ENCODE assay signal across 9 mouse cellular contexts in the genomic region with DNA sequence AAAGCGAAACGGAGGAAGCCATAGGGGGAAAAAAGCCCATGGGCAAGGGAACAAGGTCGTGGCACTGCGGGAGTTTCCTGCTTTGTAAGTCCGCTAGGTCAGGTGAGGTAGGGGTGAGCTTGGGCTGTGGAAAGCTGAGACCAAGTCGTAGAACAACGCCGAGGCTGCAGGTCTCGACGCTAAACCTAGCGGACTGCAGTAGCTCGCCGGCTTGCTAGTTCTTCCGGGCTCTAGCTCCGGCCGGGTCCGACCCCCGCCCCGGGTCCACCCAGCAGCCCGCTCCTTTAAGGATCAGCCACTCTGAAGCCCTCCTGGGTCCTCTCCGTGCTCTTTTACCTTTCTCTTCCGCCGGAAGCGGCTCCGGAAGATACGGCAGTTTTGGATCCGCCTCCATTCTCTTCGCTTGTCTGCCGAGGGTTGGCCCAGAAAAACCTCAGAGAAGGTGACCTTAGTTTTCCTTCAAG. TPM values are rescaled to one million over a fixed set of nuclear protein-coding genes. Genes with fewer than 3 reads are reported as not detected.
DNase-seq lines count a peak whose midpoint lies in the region; ATAC-seq and TF ChIP-seq lines count a peak whose summit lies in the region.
"Had no signal": no experiment of that assay in that cellular context is flagged by ENCODE, and none has a peak within 500 bp of the region (broad histone marks: within the 10 kb centered on the region; RNA-seq: fewer than 3 reads in every experiment).

No protein-coding gene starts in this region.

- no peak for TF ChIP-seq CTCF in liver, adult 2 months (IDR thresholded peaks at IDR 0.05; ENCODE audit: low read depth, low read length)
- TF ChIP-seq CTCF in midbrain, postnatal 0 days (IDR thresholded peaks at IDR 0.05) = no peak

- H3K9ac ChIP-seq in embryonic facial prominence, embryonic 14.5 days (ENCODE audit: low read depth, low read length) = peak overlapping the region; percentile 72
- H3K9ac ChIP-seq in liver, adult 2 months (ENCODE audit: low read depth, low read length) = peak overlapping the region; percentile 78
- H3K9ac ChIP-seq in midbrain, postnatal 0 days (replicated peaks; ENCODE audit: low read length, poor library complexity, severe bottlenecking) = peak overlapping the region; percentile 65

- ATAC-seq in embryonic facial prominence, embryonic 14.5 days (ENCODE audit: low read depth) = peak; percentile 51
- peak; percentile 66 for ATAC-seq in midbrain, postnatal 0 days (ENCODE audit: low FRiP score)

- peaks cover 19% of the 10 kb centered on the region for H3K27me3 ChIP-seq in embryonic facial prominence, embryonic 14.5 days (replicated peaks; ENCODE audit: control insufficient read depth, insufficient read depth, low read length)
- H3K27me3 ChIP-seq in heart, embryonic 10.5 days (ENCODE audit: insufficient read depth, poor library complexity, severe bottlenecking) = peaks cover 17% of the 10 kb centered on the region
- H3K27me3 ChIP-seq in liver, adult 2 months (ENCODE audit: control insufficient read depth, insufficient read depth, low read length) = no peaks in the 10 kb centered on the region
- peaks cover 4% of the 10 kb centered on the region; the same call in 1 of the 2 replicates for H3K27me3 ChIP-seq in midbrain, postnatal 0 days (ENCODE audit: insufficient read depth, low read length)

- H3K9me3 ChIP-seq in embryonic facial prominence, embryonic 14.5 days (ENCODE audit: control insufficient read depth, low read length) = no peaks in the 10 kb centered on the region
- H3K9me3 ChIP-seq in heart, embryonic 10.5 days = no peaks in the 10 kb centered on the region
- H3K9me3 ChIP-seq in midbrain, postnatal 0 days (ENCODE audit: low read length) = no peaks in the 10 kb centered on the region
- H3K9me3 ChIP-seq: G1E had no signal

- no peaks in the 10 kb centered on the region for H3K79me2 ChIP-seq in liver, adult 2 months (ENCODE audit: control insufficient read depth, insufficient read depth, low read length)

- under 1% methylated on average over 15 of the region's 29 CpGs for WGBS in embryonic facial prominence, embryonic 14.5 days
- 2% methylated on average over 29 of the region's 29 CpGs for WGBS in heart, embryonic 10.5 days
- WGBS in liver, adult 2 months = under 1% methylated on average over 29 of the region's 29 CpGs
- WGBS in midbrain, postnatal 0 days = under 1% methylated on average over 29 of the region's 29 CpGs

- TF ChIP-seq POLR2A in liver, adult 2 months (IDR thresholded peaks at IDR 0.05; ENCODE audit: extremely low read depth, insufficient read depth, low read length) = peak; percentile 50; the same call in 1 of the 2 replicates

- H3K4me1 ChIP-seq in embryonic facial prominence, embryonic 14.5 days (ENCODE audit: control insufficient read depth, insufficient read depth, low read length) = peaks cover 9% of the 10 kb centered on the region
- peaks cover 23% of the 10 kb centered on the region for H3K4me1 ChIP-seq in heart, embryonic 10.5 days
- peaks cover 7% of the 10 kb centered on the region for H3K4me1 ChIP-seq in liver, adult 2 months (ENCODE audit: control insufficient read depth, insufficient read depth, low read length)
- H3K4me1 ChIP-seq in midbrain, postnatal 0 days (ENCODE audit: insufficient read depth, low read length) = no peaks in the 10 kb centered on the region; the same call in 1 of the 2 replicates

- peak; percentile 46 to 63 for DNase-seq in spleen, adult 18-20 months
- DNase-seq in spleen, adult 12 weeks (ENCODE audit: low spot score) = no peak
- peak; percentile 81 for DNase-seq in embryonic facial prominence, embryonic 14.5 days (ENCODE audit: low spot score)
- peak; percentile 91 for DNase-seq in heart, embryonic 10.5 days (ENCODE audit: low spot score)
- peak; percentile 89 for DNase-seq in kidney, adult 9 months
- peak; percentile 78 for DNase-seq in liver, adult 2 months (ENCODE audit: extremely low read depth, low read depth, low spot score)
- DNase-seq in midbrain, postnatal 0 days (ENCODE audit: low spot score) = peak; percentile 83
- peak; percentile 59 to 81 for DNase-seq in spleen, postnatal 4 days (ENCODE audit: low spot score in 2 of 2)

- peak overlapping the region; percentile 80 for H3K4me2 ChIP-seq in embryonic facial prominence, embryonic 14.5 days (ENCODE audit: low read depth, low read length)
- H3K4me2 ChIP-seq in midbrain, postnatal 0 days (ENCODE audit: low read depth, low read length, poor library complexity, severe bottlenecking) = peak overlapping the region; percentile 63

- H3K27ac ChIP-seq in embryonic facial prominence, embryonic 14.5 days (replicated peaks; ENCODE audit: low read depth, low read length) = peak overlapping the region; percentile 83
- peak overlapping the region; percentile 94 for H3K27ac ChIP-seq in heart, embryonic 10.5 days
- peak overlapping the region; percentile 93 for H3K27ac ChIP-seq in liver, adult 2 months (replicated peaks; ENCODE audit: insufficient read depth, low read depth, low read length)
- peak overlapping the region; percentile 71 for H3K27ac ChIP-seq in midbrain, postnatal 0 days (ENCODE audit: low read depth, low read length)

- H3K36me3 ChIP-seq in embryonic facial prominence, embryonic 14.5 days (ENCODE audit: control insufficient read depth, insufficient read depth, low read length) = no peaks in the 10 kb centered on the region
- no peaks in the 10 kb centered on the region for H3K36me3 ChIP-seq in heart, embryonic 10.5 days
- H3K36me3 ChIP-seq in liver, adult 2 months (ENCODE audit: control insufficient read depth, insufficient read depth, low read length) = no peaks in the 10 kb centered on the region
- H3K36me3 ChIP-seq in midbrain, postnatal 0 days (ENCODE audit: insufficient read depth, low read length) = no peaks in the 10 kb centered on the region
- H3K36me3 ChIP-seq: G1E had no signal

- peak overlapping the region; percentile 55 for H3K4me3 ChIP-seq in embryonic facial prominence, embryonic 14.5 days (ENCODE audit: low read depth, low read length)
- H3K4me3 ChIP-seq in heart, embryonic 10.5 days = peak overlapping the region; percentile 73
- peak overlapping the region; percentile 77 for H3K4me3 ChIP-seq in liver, adult 2 months (ENCODE audit: insufficient read depth, low read depth, low read length)
- H3K4me3 ChIP-seq in midbrain, postnatal 0 days (ENCODE audit: low read depth, low read length) = peak overlapping the region; percentile 51

RNA-seq across cellular contexts. Expression of a gene that starts 3.1 kb away (rescaled TPM):
- 1.1 and 1.2 TPM in 2 replicates for polyA plus RNA-seq in embryonic facial prominence, embryonic 14.5 days (2014; fragmentation: Nextera tagmentation; extraction: Ambion mirVana)
- polyA plus RNA-seq in heart, embryonic 10.5 days (2016; fragmentation: Nextera tagmentation; extraction: Ambion mirVana) = 0.73 and 1.3 TPM in 2 replicates
- total RNA-seq in liver, adult 2 months (2014; rRNA removed) = 0.18 TPM in 1 of 2 replicates, not detected in the other
- polyA plus RNA-seq in liver, adult 2 months (2012; rRNA removed) = 0.11 and 0.15 TPM in 2 replicates
- 0.55 and 0.71 TPM in 2 replicates for total RNA-seq in midbrain, postnatal 0 days (2014; rRNA removed)
- 0.74 and 1.1 TPM in 2 replicates for polyA plus RNA-seq in midbrain, postnatal 0 days (2015; fragmentation: Nextera tagmentation; extraction: Ambion mirVana)
- total RNA-seq: G1E had no signal
- polyA plus RNA-seq: G1E had no signal

RNA-seq across cellular contexts. Expression of a gene that starts 17.1 kb away (rescaled TPM):
- polyA plus RNA-seq in embryonic facial prominence, embryonic 14.5 days (2014; fragmentation: Nextera tagmentation; extraction: Ambion mirVana) = 8.2 and 10.2 TPM in 2 replicates
- 13.9 and 19.4 TPM in 2 replicates for polyA plus RNA-seq in heart, embryonic 10.5 days (2016; fragmentation: Nextera tagmentation; extraction: Ambion mirVana)
- total RNA-seq in liver, adult 2 months (2014; rRNA removed) = 0.28 and 1.5 TPM in 2 replicates
- polyA plus RNA-seq in liver, adult 2 months (2012; rRNA removed) = 0.29 and 1.2 TPM in 2 replicates
- total RNA-seq in midbrain, postnatal 0 days (2014; rRNA removed) = 5.1 and 5.6 TPM in 2 replicates
- 3.0 and 4.5 TPM in 2 replicates for polyA plus RNA-seq in midbrain, postnatal 0 days (2015; fragmentation: Nextera tagmentation; extraction: Ambion mirVana)

RNA-seq across cellular contexts. Expression of a gene that starts 17.1 kb away (rescaled TPM):
- polyA plus RNA-seq in embryonic facial prominence, embryonic 14.5 days (2014; fragmentation: Nextera tagmentation; extraction: Ambion mirVana) = 29.8 and 32.2 TPM in 2 replicates
- 24.5 and 29.4 TPM in 2 replicates for polyA plus RNA-seq in heart, embryonic 10.5 days (2016; fragmentation: Nextera tagmentation; extraction: Ambion mirVana)
- 11.4 and 11.7 TPM in 2 replicates for total RNA-seq in liver, adult 2 months (2014; rRNA removed)
- 8.1 and 10.9 TPM in 2 replicates for polyA plus RNA-seq in liver, adult 2 months (2012; rRNA removed)
- total RNA-seq in midbrain, postnatal 0 days (2014; rRNA removed) = 38.9 and 42.9 TPM in 2 replicates
- 22.5 and 26.2 TPM in 2 replicates for polyA plus RNA-seq in midbrain, postnatal 0 days (2015; fragmentation: Nextera tagmentation; extraction: Ambion mirVana)

RNA-seq across cellular contexts. Expression of a gene that starts 52.6 kb away (rescaled TPM):
- 0.51 and 0.54 TPM in 2 replicates for polyA plus RNA-seq in embryonic facial prominence, embryonic 14.5 days (2014; fragmentation: Nextera tagmentation; extraction: Ambion mirVana)
- 0.57 and 1.1 TPM in 2 replicates for polyA plus RNA-seq in heart, embryonic 10.5 days (2016; fragmentation: Nextera tagmentation; extraction: Ambion mirVana)
- total RNA-seq in liver, adult 2 months (2014; rRNA removed) = 0.65 and 0.87 TPM in 2 replicates
- polyA plus RNA-seq in liver, adult 2 months (2012; rRNA removed) = 1.1 and 1.2 TPM in 2 replicates
- total RNA-seq in midbrain, postnatal 0 days (2014; rRNA removed) = 20.1 and 23.0 TPM in 2 replicates
- polyA plus RNA-seq in midbrain, postnatal 0 days (2015; fragmentation: Nextera tagmentation; extraction: Ambion mirVana) = 2.2 and 2.4 TPM in 2 replicates
- polyA plus RNA-seq: G1E had no signal
